Mouse (Mus musculus) lung, adult 2 months (tissue): Measurements from ENCODE around the gene Fam120c.

Experiments used
- CTCF ChIP-seq: fragments of 200-500 bp; IDR thresholded peaks from 2 replicates; pipeline ENCODE4 v1.5.1; 2011; ENCODE audit warnings: mild to moderate bottlenecking, low read length, control low read depth; ENCODE audit not compliant: insufficient read depth
- POLR2A ChIP-seq: fragments of 200-500 bp; IDR thresholded peaks from 2 replicates; pipeline ENCODE4 v1.6.1; 2011; ENCODE audit warnings: low read depth, mild to moderate bottlenecking, control low read depth, low read length, borderline replicate concordance; ENCODE audit errors: extremely low read depth

- TF ChIP-seq CTCF (no peak), POLR2A (no peak)
Observed at GRCm38 (mm10) chrX:151344501-151344984, 568 bp downstream of the Fam120c start.
